Mouse (Mus musculus): ENCODE measurements around the gene Tmem102. TPM values are rescaled to one million over a fixed set of nuclear protein-coding genes. Genes with fewer than 3 reads are reported as not detected.
A peak's percentile ranks its signal among the peaks of the same experiment; 100 is the strongest.

The Tmem102 gene
- polyA plus RNA-seq, 1 experiment from 2014 or later: 2.0 TPM

DNA sequence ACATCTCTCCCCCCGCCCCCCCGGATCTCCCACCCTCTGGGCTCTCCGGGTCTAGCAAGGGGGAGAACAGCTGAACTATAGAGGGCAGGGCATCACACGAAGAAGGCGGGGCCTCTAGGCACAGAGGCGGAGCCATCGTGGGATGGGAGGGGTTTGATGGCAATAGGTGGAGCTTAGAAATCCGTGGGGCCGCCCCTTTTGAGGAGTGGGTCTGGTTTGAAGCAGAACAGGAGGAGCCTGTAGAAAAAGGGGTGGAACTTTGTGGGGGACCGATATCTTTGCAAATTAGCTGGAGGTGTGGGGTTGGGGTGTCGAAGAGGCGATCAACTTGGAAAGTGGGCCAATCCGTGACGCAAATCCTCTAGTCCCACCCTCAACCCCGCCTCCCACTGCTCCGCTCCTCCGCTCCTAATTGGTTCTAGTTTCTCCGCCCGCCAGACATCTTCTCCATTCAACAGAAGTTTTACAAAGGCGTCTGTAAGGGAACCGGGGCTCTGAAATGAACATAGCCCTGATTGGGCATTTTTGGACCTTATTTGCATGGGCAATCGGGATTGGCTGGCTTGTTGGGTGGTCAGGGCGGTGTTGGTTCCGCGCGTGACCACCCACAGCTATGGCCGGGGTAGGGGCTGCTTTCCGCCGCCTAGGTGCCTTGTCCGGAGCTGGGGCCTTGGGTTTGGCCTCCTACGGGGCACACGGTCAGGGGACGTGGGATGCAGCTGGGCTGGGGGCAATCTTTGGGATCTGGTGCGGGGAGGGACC lies 32.7 kb upstream of the Tmem102 start, which contains the start of gene Tmem256:
TSS of gene Tmem256 (plus strand) at position 563 of the 762 bp plus-strand sequence.
- Histone ChIP-seq H3K27me3 (no peaks in the 10 kb centered on the region), H3K9me3 (no peaks in the 10 kb centered on the region), H3K4me1 (replicated peaks) (peaks cover 41% of the 10 kb centered on the region), H3K36me3 (peaks cover 2% of the 10 kb centered on the region; the same call in 1 of the 2 replicates), H3K9ac (peak within 1 kb of the TSS; percentile 97), H3K4me3 (peak within 1 kb of the TSS; percentile 91), H3K4me2 (peak within 1 kb of the TSS; percentile 96), H3K27ac (replicated peaks) (peak within 1 kb of the TSS; percentile 97)
- under 1% methylated on average over 34 of the region's 34 CpGs for WGBS
- peak; percentile 92 for ATAC-seq (ENCODE audit: low FRiP score, low read depth)

GRCm38 (mm10) chr11:69837604-69837951 lies 32.2 kb upstream of the Tmem102 start, which contains the start of gene Nlgn2:
TSS of gene Nlgn2 (minus strand) at chr11:69837784.
- WGBS: under 1% methylated on average over 31 of the region's 32 CpGs
- peak within 1 kb of the TSS; percentile 91 for H3K4me3 ChIP-seq
- H3K27me3 ChIP-seq: no peaks in the 10 kb centered on the region
- ATAC-seq (ENCODE audit: low FRiP score, low read depth): no peak; the same call in 1 of the 2 replicates
- H3K36me3 ChIP-seq: peaks cover 8% of the 10 kb centered on the region
- H3K27ac ChIP-seq (replicated peaks): peak within 1 kb of the TSS; percentile 97
- H3K9ac ChIP-seq: peak within 1 kb of the TSS; percentile 97
- peak within 1 kb of the TSS; percentile 96 for H3K4me2 ChIP-seq
- H3K4me1 ChIP-seq (replicated peaks): peaks cover 41% of the 10 kb centered on the region
- no peaks in the 10 kb centered on the region for H3K9me3 ChIP-seq

DNA sequence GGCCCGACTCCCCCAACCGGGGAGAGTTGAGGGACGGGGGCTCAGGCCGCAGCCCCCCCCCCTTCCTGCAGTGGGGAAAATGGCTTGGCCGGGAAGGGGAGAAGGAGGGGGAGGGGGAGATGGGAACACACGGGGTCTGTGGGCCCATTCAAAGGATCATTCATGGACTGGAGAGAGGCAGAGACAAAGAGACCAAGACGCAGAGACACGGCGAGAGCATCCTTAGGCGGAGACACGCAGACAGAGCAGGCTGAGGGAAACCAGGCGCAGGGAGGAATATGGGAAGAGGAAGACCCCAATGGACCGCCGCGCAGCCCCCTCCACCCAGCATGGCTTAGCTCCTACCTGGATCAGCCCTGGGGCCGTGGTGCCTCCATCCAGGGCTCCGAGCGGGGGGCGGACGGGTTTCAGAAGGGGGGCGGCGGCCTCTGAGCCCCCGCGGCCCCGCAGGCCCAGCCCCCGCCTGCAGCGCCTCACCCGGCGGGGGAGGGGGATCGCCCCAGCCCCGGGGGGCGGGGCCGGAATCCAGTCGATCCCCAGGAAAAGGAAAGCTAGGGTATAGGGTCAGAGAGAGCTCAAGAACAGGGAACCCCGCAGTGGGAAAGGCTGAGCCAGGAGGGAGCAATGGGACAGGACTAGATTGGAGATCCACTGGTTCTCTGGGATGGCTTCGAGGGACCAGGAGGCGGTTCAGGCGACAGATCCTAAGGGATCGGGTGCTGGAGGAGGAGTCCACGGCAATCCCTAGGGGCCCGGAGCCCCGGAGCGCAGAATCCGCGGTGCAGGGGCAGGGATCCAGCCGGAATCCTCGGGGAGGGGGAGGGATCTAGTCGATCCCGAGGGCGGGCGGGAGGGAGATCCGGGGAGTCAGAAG lies 31.5 kb upstream of the Tmem102 start:
- H3K4me3 ChIP-seq: peak overlapping the region; percentile 91
- H3K4me2 ChIP-seq: peak overlapping the region; percentile 96
- WGBS: under 1% methylated on average over 47 of the region's 52 CpGs
- H3K36me3 ChIP-seq: peaks cover 14% of the 10 kb centered on the region
- peaks cover 41% of the 10 kb centered on the region for H3K4me1 ChIP-seq (replicated peaks)
- no peaks in the 10 kb centered on the region for H3K9me3 ChIP-seq
- peak overlapping the region; percentile 97 for H3K27ac ChIP-seq (replicated peaks)
- peak overlapping the region; percentile 97 for H3K9ac ChIP-seq
- peak; percentile 9; the same call in 1 of the 2 replicates for ATAC-seq (ENCODE audit: low FRiP score, low read depth)
- no peaks in the 10 kb centered on the region for H3K27me3 ChIP-seq

- ATAC-seq (ENCODE audit: low FRiP score, low read depth): no peak
- Histone ChIP-seq H3K36me3 (peaks cover 15% of the 10 kb centered on the region), H3K4me3 (peak overlapping the region; percentile 91), H3K27ac (replicated peaks) (peak overlapping the region; percentile 97), H3K9me3 (no peaks in the 10 kb centered on the region), H3K4me1 (replicated peaks) (peaks cover 41% of the 10 kb centered on the region), H3K9ac (peak overlapping the region; percentile 97), H3K4me2 (peak overlapping the region; percentile 96), H3K27me3 (no peaks in the 10 kb centered on the region)
- WGBS: 2% methylated on average over 4 of the region's 4 CpGs
Observed at GRCm38 (mm10) chr11:69835966-69836335, 30.5 kb upstream of the Tmem102 start.

- peaks cover 15% of the 10 kb centered on the region for H3K36me3 ChIP-seq
- peak overlapping the region; percentile 97 for H3K9ac ChIP-seq
- H3K4me3 ChIP-seq: peak overlapping the region; percentile 91
- peaks cover 41% of the 10 kb centered on the region for H3K4me1 ChIP-seq (replicated peaks)
- peak overlapping the region; percentile 96 for H3K4me2 ChIP-seq
- no peaks in the 10 kb centered on the region for H3K27me3 ChIP-seq
- 3% methylated on average over 9 of the region's 9 CpGs for WGBS
- no peaks in the 10 kb centered on the region for H3K9me3 ChIP-seq
- peak overlapping the region; percentile 97 for H3K27ac ChIP-seq (replicated peaks)
- no peak for ATAC-seq (ENCODE audit: low FRiP score, low read depth)
Observed at GRCm38 (mm10) chr11:69835326-69835965, 30.0 kb upstream of the Tmem102 start.

DNA sequence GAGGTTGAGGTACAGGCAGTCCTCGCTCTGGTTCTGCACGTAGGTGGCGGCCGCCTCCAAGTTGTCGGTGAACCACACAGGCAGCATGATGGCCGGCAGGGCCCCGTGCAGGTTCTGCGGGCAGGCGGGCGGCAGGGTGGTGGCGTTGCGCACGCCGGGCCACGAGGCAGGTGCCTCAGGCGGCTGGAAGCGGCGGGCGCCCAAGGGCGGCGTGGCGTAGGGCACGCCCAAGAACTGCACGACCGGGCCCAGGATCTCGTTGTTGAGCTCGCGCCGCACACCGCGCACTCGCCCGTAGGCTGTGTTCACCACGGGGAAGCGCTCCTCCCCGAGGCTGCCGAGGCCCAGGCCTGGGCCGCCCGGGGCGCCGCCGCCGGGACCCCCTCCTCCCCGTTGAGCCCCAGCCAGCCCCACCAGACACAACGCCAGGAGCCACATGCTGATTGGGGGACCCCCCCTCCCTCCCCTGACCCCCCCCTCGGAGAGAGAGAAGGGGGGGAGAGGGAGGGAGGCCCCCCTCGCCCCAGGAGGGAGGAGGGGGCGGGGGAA lies 28.7 kb upstream of the Tmem102 start:
- H3K27me3 ChIP-seq: no peaks in the 10 kb centered on the region
- WGBS: 6% methylated on average over 39 of the region's 48 CpGs
- peak overlapping the region; percentile 96 for H3K4me2 ChIP-seq
- peak overlapping the region; percentile 91 for H3K4me3 ChIP-seq
- no peaks in the 10 kb centered on the region for H3K9me3 ChIP-seq
- ATAC-seq (ENCODE audit: low FRiP score, low read depth): no peak
- peaks cover 40% of the 10 kb centered on the region for H3K4me1 ChIP-seq (replicated peaks)
- peaks cover 20% of the 10 kb centered on the region for H3K36me3 ChIP-seq
- H3K27ac ChIP-seq (replicated peaks): peak overlapping the region; percentile 6; the same call in 1 of the 2 replicates
- peak overlapping the region; percentile 97 for H3K9ac ChIP-seq

- Histone ChIP-seq H3K4me1 (replicated peaks) (peaks cover 39% of the 10 kb centered on the region), H3K27ac (replicated peaks) (peak overlapping the region; percentile 6; the same call in 1 of the 2 replicates), H3K9ac (peak overlapping the region; percentile 97), H3K27me3 (no peaks in the 10 kb centered on the region), H3K9me3 (no peaks in the 10 kb centered on the region), H3K36me3 (peaks cover 24% of the 10 kb centered on the region), H3K4me3 (peak overlapping the region; percentile 91), H3K4me2 (peak overlapping the region; percentile 96)
- WGBS: 50% methylated on average over 8 of the region's 8 CpGs
- ATAC-seq (ENCODE audit: low FRiP score, low read depth): no peak
Observed at GRCm38 (mm10) chr11:69833554-69833953, 28.1 kb upstream of the Tmem102 start.

- WGBS: 52% methylated on average over 5 of the region's 5 CpGs
- Histone ChIP-seq H3K36me3 (peaks cover 64% of the 10 kb centered on the region), H3K4me3 (no peak overlapping the region), H3K4me2 (no peak overlapping the region), H3K9me3 (no peaks in the 10 kb centered on the region), H3K9ac (no peak overlapping the region), H3K27me3 (no peaks in the 10 kb centered on the region), H3K4me1 (replicated peaks) (peaks cover 14% of the 10 kb centered on the region), H3K27ac (replicated peaks) (no peak overlapping the region)
- ATAC-seq (ENCODE audit: low FRiP score, low read depth): 0 out of 2 replicates have a peak, but pooled peaks have one; percentile 19
Observed at GRCm38 (mm10) chr11:69828832-69829231, 23.4 kb upstream of the Tmem102 start.

- WGBS: 73% methylated on average over 2 of the region's 2 CpGs
- H3K36me3 ChIP-seq: peaks cover 40% of the 10 kb centered on the region
- no peak overlapping the region for H3K27ac ChIP-seq (replicated peaks)
- H3K27me3 ChIP-seq: no peaks in the 10 kb centered on the region
- H3K4me3 ChIP-seq: no peak overlapping the region
- H3K4me1 ChIP-seq (replicated peaks): no peaks in the 10 kb centered on the region
- H3K9me3 ChIP-seq: no peaks in the 10 kb centered on the region
- H3K4me2 ChIP-seq: no peak overlapping the region
- no peak overlapping the region for H3K9ac ChIP-seq
- no peak for ATAC-seq (ENCODE audit: low FRiP score, low read depth)
Observed at GRCm38 (mm10) chr11:69823456-69823855, 18.0 kb upstream of the Tmem102 start.

DNA sequence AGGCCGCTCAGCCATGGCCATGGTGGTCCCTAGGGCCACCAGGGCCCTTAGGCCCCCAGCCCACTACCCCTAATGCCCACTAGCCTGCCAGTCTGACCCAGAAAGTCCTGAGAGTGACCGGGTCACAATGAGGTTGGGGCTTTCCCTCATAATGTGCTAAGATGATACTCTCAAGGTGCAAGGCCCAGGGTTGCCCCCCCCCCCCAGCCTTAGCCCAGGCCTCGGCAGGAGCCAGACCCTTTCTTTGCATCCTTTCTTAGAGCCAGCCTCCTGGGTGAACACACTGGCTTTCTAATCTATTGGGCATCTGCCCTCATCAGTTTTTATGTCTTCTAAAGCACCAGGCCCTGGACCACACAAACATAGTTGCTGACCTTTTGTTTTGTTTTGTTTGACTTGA lies 16.7 kb upstream of the Tmem102 start, which contains the start of gene Spem1:
TSS of gene Spem1 (minus strand) at position 101 of the 400 bp plus-strand sequence.
- Histone ChIP-seq H3K27me3 (no peaks in the 10 kb centered on the region), H3K4me1 (replicated peaks) (no peaks in the 10 kb centered on the region), H3K27ac (replicated peaks) (no peak within 1 kb of the TSS), H3K9ac (no peak within 1 kb of the TSS), H3K36me3 (peaks cover 28% of the 10 kb centered on the region), H3K4me2 (no peak within 1 kb of the TSS), H3K9me3 (no peaks in the 10 kb centered on the region), H3K4me3 (no peak within 1 kb of the TSS)
- ATAC-seq (ENCODE audit: low FRiP score, low read depth): no peak
- 87% methylated on average over 3 of the region's 3 CpGs for WGBS

GRCm38 (mm10) chr11:69818871-69819270 lies 13.4 kb upstream of the Tmem102 start:
- Histone ChIP-seq H3K9me3 (no peaks in the 10 kb centered on the region), H3K9ac (no peak overlapping the region), H3K27ac (replicated peaks) (no peak overlapping the region), H3K4me3 (no peak overlapping the region), H3K4me2 (no peak overlapping the region), H3K36me3 (no peaks in the 10 kb centered on the region), H3K27me3 (no peaks in the 10 kb centered on the region), H3K4me1 (replicated peaks) (no peaks in the 10 kb centered on the region)
- WGBS: 94% methylated on average over 8 of the region's 8 CpGs
- no peak for ATAC-seq (ENCODE audit: low FRiP score, low read depth)

All from hindbrain, embryonic 15.5 days (tissue).